Mouse (Mus musculus) forebrain, postnatal 0 days (tissue): ENCODE measurements around the gene Lrrn4. TPM values are rescaled to one million over a fixed set of nuclear protein-coding genes. Genes with fewer than 3 reads are reported as not detected.
A peak's percentile ranks its signal among the peaks of the same experiment; 100 is the strongest.

Source experiments
- ATAC-seq: fragments of 200-750 bp; cut with Nextera tagmentation; 2 replicates; pipeline ENCODE4 v1.8.0; 2017; ENCODE audit warnings: mild to moderate bottlenecking, moderate library complexity
- DNase-seq: peaks from one replicate; pipeline ENCODE4 v3.0.0-alpha.2; 2015
- H3K27ac ChIP-seq: fragments of 300-500 bp; sonication (generic); 2 replicates; pipeline ENCODE4 v1.5.1; 2014; ENCODE audit warnings: low read depth, mild to moderate bottlenecking, antibody characterized with exemption, low read length, moderate library complexity, mixed read lengths
- H3K27me3 ChIP-seq: fragments of 300-500 bp; sonication (generic); 2 replicates; pipeline ENCODE4 v1.6.1; 2014; ENCODE audit warnings: mild to moderate bottlenecking, low read length, mixed read lengths; ENCODE audit not compliant: insufficient read depth
- H3K36me3 ChIP-seq: fragments of 300-500 bp; sonication (generic); 2 replicates; pipeline ENCODE4 v1.6.1; 2014; ENCODE audit warnings: mild to moderate bottlenecking, moderate library complexity; ENCODE audit not compliant: insufficient read depth
- H3K4me1 ChIP-seq: fragments of 300-500 bp; sonication (generic); 2 replicates; pipeline ENCODE4 v1.6.1; 2014; ENCODE audit warnings: antibody characterized with exemption; ENCODE audit not compliant: insufficient read depth
- H3K4me2 ChIP-seq: fragments of 300-500 bp; sonication (generic); 2 replicates; pipeline ENCODE4 v1.6.1; 2014; ENCODE audit warnings: low read depth, mild to moderate bottlenecking, moderate library complexity
- H3K4me3 ChIP-seq: fragments of 300-500 bp; sonication (generic); 2 replicates; pipeline ENCODE4 v1.5.1; 2014; ENCODE audit warnings: low read depth, low read length, mixed read lengths
- H3K9ac ChIP-seq: fragments of 300-500 bp; sonication (generic); 2 replicates; pipeline ENCODE4 v1.6.1; 2014; ENCODE audit warnings: mild to moderate bottlenecking
- H3K9me3 ChIP-seq: fragments of 300-500 bp; sonication (generic); 2 replicates; pipeline ENCODE4 v1.6.1; 2016; ENCODE audit warnings: low read length
- CTCF ChIP-seq: sonication (generic); IDR thresholded peaks from 2 replicates; pipeline ENCODE4 v1.5.1; 2016; ENCODE audit warnings: antibody characterized with exemption, control low read depth, low read depth
- WGBS: fragments of 180-500 bp; shearing (Covaris S2); extraction: QIAGEN DNeasy Blood & Tissue Kit; methylation state at CpG from one replicate; pipeline ENCODE4 v1.1.7; 2014; 5-methylcytosine and 5-hydroxymethylcytosine counted together
- polyA plus RNA-seq: library from polyadenylated mRNA; unstranded; fragments of >200 nt; fragmentation: Nextera tagmentation; extraction: Ambion mirVana; gene quantifications from 2 replicates; pipeline ENCODE4 v1.2.1, GENCODE M21; 2015
- total RNA-seq: library from RNA; depleted of rRNA; stranded (reverse); fragments of >200 nt; gene quantifications from 2 replicates; pipeline ENCODE4 v1.2.3, GENCODE M21; 2014

Gene Lrrn4
- total and polyA plus RNA-seq, 2 experiments from 2014 or later: 0.47 to 1.5 TPM

DNA sequence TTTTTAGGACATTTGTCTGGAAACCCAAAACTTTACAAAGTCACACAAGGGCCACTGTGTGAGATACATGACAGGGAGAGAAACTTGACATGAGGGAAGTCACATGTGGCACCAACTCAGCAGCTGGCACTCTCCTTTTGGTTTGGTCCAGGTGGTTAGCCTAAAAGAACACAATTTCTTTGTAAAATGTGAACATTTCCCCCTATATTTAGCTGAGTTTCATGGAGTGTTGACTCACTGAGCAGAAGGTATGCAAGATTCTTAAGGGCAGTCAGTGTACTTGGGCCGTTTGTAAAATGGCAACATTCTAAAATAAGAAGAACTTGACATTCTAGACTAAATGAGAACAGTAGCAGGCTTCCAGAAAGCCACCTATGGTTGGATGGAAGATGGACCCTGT lies 34.1 kb upstream of the Lrrn4 start:
- ATAC-seq: no peak
- Histone ChIP-seq H3K4me3 (no peak overlapping the region), H3K27me3 (no peaks in the 10 kb centered on the region), H3K27ac (no peak overlapping the region), H3K4me1 (no peaks in the 10 kb centered on the region), H3K9me3 (no peaks in the 10 kb centered on the region), H3K36me3 (no peaks in the 10 kb centered on the region), H3K4me2 (no peak overlapping the region), H3K9ac (no peak overlapping the region)
- no peak for DNase-seq
- 68% methylated on average over 1 of the region's 1 CpGs for WGBS
- TF ChIP-seq CTCF: no peak

DNA sequence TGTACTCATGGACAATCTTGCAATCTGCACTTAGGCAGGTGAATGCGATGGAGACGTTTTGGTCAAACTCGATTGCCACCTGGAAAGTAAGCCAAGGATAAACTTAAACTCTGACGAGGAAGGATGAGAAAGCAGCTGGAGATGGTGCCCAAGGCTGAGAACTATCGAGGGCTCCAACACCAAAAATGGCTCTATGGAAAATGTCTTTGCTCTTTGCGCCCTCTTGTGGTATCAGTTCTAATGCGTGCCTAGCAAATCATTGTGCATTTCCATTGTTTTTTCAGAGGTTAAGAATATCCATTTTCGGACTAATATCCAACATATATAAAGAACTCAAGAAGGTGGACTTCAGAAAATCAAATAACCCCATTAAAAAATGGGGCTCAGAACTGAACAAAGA lies 26.1 kb upstream of the Lrrn4 start:
- DNase-seq (peak; percentile 34), ATAC-seq (no peak)
- H3K4me2 ChIP-seq: no peak overlapping the region
- H3K36me3 ChIP-seq: no peaks in the 10 kb centered on the region
- no peaks in the 10 kb centered on the region for H3K4me1 ChIP-seq
- no peak overlapping the region for H3K9ac ChIP-seq
- TF ChIP-seq CTCF: peak; percentile 49
- no peak overlapping the region for H3K27ac ChIP-seq
- WGBS: 29% methylated on average over 8 of the region's 8 CpGs
- no peaks in the 10 kb centered on the region for H3K9me3 ChIP-seq
- no peak overlapping the region for H3K4me3 ChIP-seq
- no peaks in the 10 kb centered on the region for H3K27me3 ChIP-seq

DNA sequence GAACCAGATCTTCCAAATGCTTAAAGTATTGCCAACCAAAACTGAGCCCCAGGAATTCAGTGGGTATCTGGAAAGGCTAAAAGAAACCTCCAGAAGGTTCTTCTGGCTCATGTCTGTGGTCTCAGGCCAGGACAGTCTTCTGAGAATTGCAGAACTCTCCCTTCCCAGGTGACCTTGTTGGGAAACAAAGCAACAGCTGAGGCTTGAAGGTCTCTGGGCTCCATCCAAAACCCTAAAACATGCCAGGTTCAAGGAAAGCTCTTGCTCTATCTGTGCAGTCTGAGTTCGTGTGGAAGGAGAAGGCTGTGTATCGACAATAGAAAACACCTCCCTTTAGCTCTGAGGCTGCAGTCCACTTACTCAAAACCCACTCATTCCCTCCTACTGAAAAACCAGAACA lies 24.3 kb upstream of the Lrrn4 start:
- TF ChIP-seq CTCF: no peak
- no peak overlapping the region for H3K27ac ChIP-seq
- H3K27me3 ChIP-seq: no peaks in the 10 kb centered on the region
- H3K4me2 ChIP-seq: no peak overlapping the region
- no peaks in the 10 kb centered on the region for H3K4me1 ChIP-seq
- H3K36me3 ChIP-seq: no peaks in the 10 kb centered on the region
- H3K9me3 ChIP-seq: no peaks in the 10 kb centered on the region
- no peak overlapping the region for H3K4me3 ChIP-seq
- no peak for ATAC-seq
- no peak overlapping the region for H3K9ac ChIP-seq
- no peak for DNase-seq
- 68% methylated on average over 2 of the region's 2 CpGs for WGBS

DNA sequence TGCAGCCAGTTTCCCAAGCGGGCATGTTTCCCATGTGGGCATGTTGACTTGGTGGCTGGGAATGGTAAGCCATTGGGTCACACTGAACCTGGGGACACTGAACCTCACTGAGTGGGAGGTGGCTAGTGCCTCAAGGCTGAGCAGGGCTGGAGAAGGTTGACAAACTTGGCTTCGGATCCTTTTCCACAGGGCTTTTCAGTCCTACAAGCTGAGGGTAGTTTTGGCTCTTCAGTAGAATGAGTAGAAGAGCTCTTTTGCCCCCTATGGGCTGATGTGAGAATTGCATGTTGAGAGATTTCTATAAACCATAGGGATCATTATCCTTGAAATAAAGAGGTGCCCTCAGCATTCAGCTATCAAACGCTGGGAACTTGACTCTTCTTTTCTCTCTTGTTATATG lies 22.8 kb upstream of the Lrrn4 start:
- H3K27me3 ChIP-seq: no peaks in the 10 kb centered on the region
- 32% methylated on average over 3 of the region's 3 CpGs for WGBS

DNA sequence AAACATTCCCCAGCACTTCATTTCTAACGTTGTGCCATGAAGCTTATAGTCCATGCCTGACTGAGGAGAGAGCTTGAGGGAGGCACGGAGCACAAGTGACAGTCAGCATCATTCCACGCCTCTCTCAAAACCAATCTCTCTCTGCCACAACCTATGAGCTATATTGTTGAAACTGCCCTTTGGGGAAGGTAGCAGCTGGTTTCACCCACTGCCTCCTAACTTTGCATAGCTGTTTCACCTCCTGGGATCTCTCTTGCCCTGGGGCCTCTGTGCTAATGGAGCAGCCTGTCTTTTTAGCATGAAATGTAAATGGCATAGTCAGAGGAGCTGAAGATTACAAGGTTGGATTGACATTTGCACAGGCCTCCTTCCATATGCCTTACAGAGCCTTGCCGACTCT lies 21.4 kb upstream of the Lrrn4 start:
- Histone ChIP-seq H3K4me1 (no peaks in the 10 kb centered on the region), H3K27ac (no peak overlapping the region), H3K27me3 (no peaks in the 10 kb centered on the region), H3K36me3 (no peaks in the 10 kb centered on the region), H3K4me2 (no peak overlapping the region), H3K9ac (no peak overlapping the region), H3K9me3 (no peaks in the 10 kb centered on the region), H3K4me3 (no peak overlapping the region)
- no peak for DNase-seq
- no peak for TF ChIP-seq CTCF
- 72% methylated on average over 4 of the region's 4 CpGs for WGBS
- ATAC-seq: no peak

More for the DNA sequence above, 22.8 kb upstream of the Lrrn4 start:
- ATAC-seq (peak; percentile 63; the same call in 1 of the 2 replicates), DNase-seq (peak; percentile 77)
- peak; percentile 74 for TF ChIP-seq CTCF
- Histone ChIP-seq H3K4me2 (no peak overlapping the region), H3K4me3 (no peak overlapping the region), H3K27ac (no peak overlapping the region), H3K4me1 (no peaks in the 10 kb centered on the region), H3K9ac (no peak overlapping the region), H3K9me3 (no peaks in the 10 kb centered on the region), H3K36me3 (no peaks in the 10 kb centered on the region)

DNA sequence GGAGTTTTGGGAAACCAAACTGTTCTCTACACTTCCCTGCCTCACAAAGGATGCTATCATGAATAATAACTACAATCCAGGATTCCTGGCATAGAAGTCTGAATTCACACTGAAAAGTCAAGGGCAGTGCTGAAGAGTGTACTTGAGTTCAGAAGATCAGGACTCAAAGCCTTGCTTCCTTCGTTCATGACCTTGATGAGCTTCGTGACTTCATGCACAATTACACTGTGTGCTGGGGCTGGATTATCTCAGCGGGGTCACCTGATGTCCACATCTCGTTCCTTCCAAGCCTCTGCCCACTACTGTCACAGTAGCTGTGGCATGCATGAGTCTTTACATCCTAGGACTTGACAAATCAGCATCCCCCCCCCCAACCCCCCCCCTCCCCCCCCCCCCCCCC lies 20.9 kb upstream of the Lrrn4 start:
- no peaks in the 10 kb centered on the region for H3K36me3 ChIP-seq
- ATAC-seq (no peak), DNase-seq (no peak)
- H3K9me3 ChIP-seq: no peaks in the 10 kb centered on the region
- H3K9ac ChIP-seq: no peak overlapping the region
- H3K27me3 ChIP-seq: no peaks in the 10 kb centered on the region
- no peak overlapping the region for H3K27ac ChIP-seq
- no peak overlapping the region for H3K4me3 ChIP-seq
- no peak overlapping the region for H3K4me2 ChIP-seq
- no peak for TF ChIP-seq CTCF
- no peaks in the 10 kb centered on the region for H3K4me1 ChIP-seq
- WGBS: 79% methylated on average over 4 of the region's 4 CpGs

DNA sequence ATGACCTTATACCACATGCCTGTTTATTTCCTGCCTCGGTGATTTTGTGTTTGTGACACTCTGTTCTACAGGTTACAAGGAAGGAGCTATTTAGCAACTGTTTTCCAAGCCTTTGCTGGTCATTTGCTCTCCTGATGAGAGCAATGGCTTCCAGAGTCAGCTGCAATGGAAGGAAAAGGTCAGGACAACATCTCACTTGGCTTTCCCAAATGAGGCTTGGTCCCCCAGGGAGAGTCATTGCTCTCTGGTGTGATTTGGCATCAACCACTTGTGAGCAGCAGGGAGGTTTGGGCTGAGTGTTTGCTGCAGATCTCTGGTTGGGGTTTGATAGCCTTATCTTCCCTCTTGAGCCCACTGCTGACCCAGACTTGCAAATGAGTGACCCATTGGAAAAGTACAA lies 19.9 kb upstream of the Lrrn4 start:
- Histone ChIP-seq H3K9ac (no peak overlapping the region), H3K36me3 (no peaks in the 10 kb centered on the region), H3K27ac (no peak overlapping the region), H3K9me3 (no peaks in the 10 kb centered on the region), H3K4me2 (no peak overlapping the region), H3K4me3 (no peak overlapping the region), H3K4me1 (no peaks in the 10 kb centered on the region), H3K27me3 (no peaks in the 10 kb centered on the region)
- ATAC-seq (no peak), DNase-seq (no peak)
- WGBS: 83% methylated on average over 1 of the region's 1 CpGs
- TF ChIP-seq CTCF: no peak

DNA sequence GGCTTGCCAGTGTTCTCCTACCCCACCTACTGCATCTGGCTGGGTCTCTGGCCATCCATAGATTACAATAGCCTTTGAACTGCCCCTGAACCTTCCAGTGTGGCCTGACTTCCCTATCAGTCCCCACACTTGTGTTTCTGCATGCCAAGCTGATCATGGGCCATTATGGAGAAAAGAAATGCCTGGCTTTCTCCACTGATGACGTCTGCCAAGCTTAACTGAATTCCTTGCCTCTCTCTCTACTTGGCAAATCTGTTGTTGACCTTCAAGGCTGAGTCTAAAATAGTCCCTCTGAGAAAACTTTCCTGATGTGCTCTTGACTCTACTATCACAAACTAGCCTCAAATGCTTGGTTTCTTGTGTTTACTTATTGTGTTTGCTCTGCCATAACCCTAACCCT lies 17.5 kb upstream of the Lrrn4 start:
- DNase-seq: no peak
- H3K4me2 ChIP-seq: no peak overlapping the region
- no peaks in the 10 kb centered on the region for H3K4me1 ChIP-seq
- H3K27me3 ChIP-seq: no peaks in the 10 kb centered on the region
- no peaks in the 10 kb centered on the region for H3K36me3 ChIP-seq
- no peak overlapping the region for H3K4me3 ChIP-seq
- H3K9ac ChIP-seq: no peak overlapping the region
- 62% methylated on average over 1 of the region's 1 CpGs for WGBS
- no peak overlapping the region for H3K27ac ChIP-seq
- H3K9me3 ChIP-seq: no peaks in the 10 kb centered on the region
- ATAC-seq: no peak
- TF ChIP-seq CTCF: no peak
